Mouse (Mus musculus) urinary bladder, postnatal 14 days (tissue): ENCODE measurements at regions not wholly inside any gene's neighbourhood (a gene's known extent, or its start where the extent isn't known, plus 50 kb on each side); places are given as distances from the start of the nearest gene placed in this dataset.

Source experiments
- DNase-seq: peaks from one replicate; pipeline ENCODE4 v3.0.0; 2021; ENCODE audit warnings: low spot score

- DNase-seq = no peak
Measured at GRCm38 (mm10) chr3:61849317-61849716, 483.6 kb upstream of the B430305J03Rik start.

GRCm38 (mm10) chr3:61846703-61847102 is 481.0 kb upstream of the B430305J03Rik start:
- no peak for DNase-seq

GRCm38 (mm10) chr3:61839355-61840009 is 473.7 kb upstream of the B430305J03Rik start:
- DNase-seq = peak; percentile 26

- no peak for DNase-seq
Measured at GRCm38 (mm10) chr3:61816807-61817206, 451.1 kb upstream of the B430305J03Rik start.

GRCm38 (mm10) chr3:61796021-61796420 is 430.3 kb upstream of the B430305J03Rik start:
- DNase-seq = no peak

GRCm38 (mm10) chr3:61790674-61791073 is 424.9 kb upstream of the B430305J03Rik start:
- no peak for DNase-seq
